In the genomic region with DNA sequence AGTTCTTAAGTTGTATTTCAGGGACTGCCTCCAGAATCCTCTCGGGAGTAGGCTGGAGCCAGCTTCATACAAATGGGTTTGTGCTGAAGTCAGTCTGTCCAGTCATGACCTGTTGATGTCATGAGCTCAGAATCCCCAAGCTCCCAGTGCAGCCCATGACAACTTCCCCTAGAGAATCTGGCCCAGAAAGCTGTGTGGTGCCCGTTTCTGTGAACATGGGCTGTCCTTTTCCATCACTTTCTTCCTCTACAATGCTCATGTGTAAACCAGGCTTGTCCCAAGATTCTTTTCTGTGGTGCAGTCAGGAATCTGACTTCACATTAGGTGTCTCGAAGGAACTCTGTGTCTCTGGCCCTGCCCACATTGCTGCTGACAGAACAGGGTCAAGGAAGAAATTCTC, we compare ENCODE assay signal across 9 mouse cellular contexts. TPM values are rescaled to one million over a fixed set of nuclear protein-coding genes. Genes with fewer than 3 reads are reported as not detected.
DNase-seq lines count a peak whose midpoint lies in the region; ATAC-seq lines count a peak whose summit lies in the region.
"Had no signal": no experiment of that assay in that cellular context is flagged by ENCODE, and none has a peak within 500 bp of the region (broad histone marks: within the 10 kb centered on the region; RNA-seq: fewer than 3 reads in every experiment).

No protein-coding gene starts in this region.

- no peak overlapping the region for H3K4me3 ChIP-seq in brown adipose tissue, adult 24 weeks (ENCODE audit: insufficient read depth, low read depth, low read length)
- no peak overlapping the region for H3K4me3 ChIP-seq in heart, embryonic 16.5 days (ENCODE audit: low read length)
- H3K4me3 ChIP-seq in lung, embryonic 16.5 days (ENCODE audit: low read length): no peak overlapping the region

- WGBS in heart, embryonic 16.5 days: 45% methylated on average over 3 of the region's 3 CpGs
- 31% methylated on average over 3 of the region's 3 CpGs for WGBS in lung, embryonic 16.5 days

- H3K9me3 ChIP-seq in heart, embryonic 16.5 days (replicated peaks; ENCODE audit: control insufficient read depth, low read length): no peaks in the 10 kb centered on the region
- H3K9me3 ChIP-seq in lung, embryonic 16.5 days (ENCODE audit: control insufficient read depth, low read length): no peaks in the 10 kb centered on the region

- no peak overlapping the region for H3K9ac ChIP-seq in heart, embryonic 16.5 days (ENCODE audit: low read length)
- no peak overlapping the region for H3K9ac ChIP-seq in lung, embryonic 16.5 days (ENCODE audit: low read length)

- peak; percentile 8 for DNase-seq in embryo, embryonic 11 days
- DNase-seq in embryo, embryonic 9.5 days (ENCODE audit: extremely low spot score): no peak
- no peak for DNase-seq in liver
- no peak for DNase-seq in spleen, adult 12 weeks (ENCODE audit: low spot score)
- DNase-seq in MN1 (ENCODE audit: low spot score): no peak
- DNase-seq: thymus, adult 2 months had no signal

- ATAC-seq in heart, embryonic 16.5 days (replicated peaks; ENCODE audit: extremely low read depth, insufficient read depth, low FRiP score): no peak
- no peak for ATAC-seq in lung, embryonic 16.5 days (ENCODE audit: low read depth)

- no peaks in the 10 kb centered on the region for H3K27me3 ChIP-seq in heart, embryonic 16.5 days (ENCODE audit: control insufficient read depth, insufficient read depth, low read length)
- H3K27me3 ChIP-seq in lung, embryonic 16.5 days (ENCODE audit: control insufficient read depth, insufficient read depth, low read depth, low read length): no peaks in the 10 kb centered on the region

- peak overlapping the region; percentile 79 for H3K27ac ChIP-seq in brown adipose tissue, adult 24 weeks (replicated peaks; ENCODE audit: low read depth, low read length)
- H3K27ac ChIP-seq in heart, embryonic 16.5 days (ENCODE audit: low read length): 0 out of 2 replicates have a peak overlapping the region, but pooled peaks have one; percentile 41
- peak overlapping the region; percentile 56 for H3K27ac ChIP-seq in lung, embryonic 16.5 days (ENCODE audit: low read length)

- no peak overlapping the region for H3K4me2 ChIP-seq in heart, embryonic 16.5 days (ENCODE audit: low read depth, low read length)
- H3K4me2 ChIP-seq in lung, embryonic 16.5 days (ENCODE audit: low read depth, low read length): no peak overlapping the region

- peaks cover 27% of the 10 kb centered on the region for H3K4me1 ChIP-seq in brown adipose tissue, adult 24 weeks (ENCODE audit: control insufficient read depth, insufficient read depth, insufficient read length, low read length)
- peaks cover 17% of the 10 kb centered on the region for H3K4me1 ChIP-seq in heart, embryonic 16.5 days (ENCODE audit: control insufficient read depth, insufficient read depth, low read length)
- peaks cover 17% of the 10 kb centered on the region for H3K4me1 ChIP-seq in lung, embryonic 16.5 days (replicated peaks; ENCODE audit: control insufficient read depth, insufficient read depth, low read length)

- H3K36me3 ChIP-seq in heart, embryonic 16.5 days (ENCODE audit: control insufficient read depth, insufficient read depth): no peaks in the 10 kb centered on the region
- no peaks in the 10 kb centered on the region for H3K36me3 ChIP-seq in lung, embryonic 16.5 days (ENCODE audit: control insufficient read depth, insufficient read depth, low read length)

RNA-seq across cellular contexts. Expression of a gene that starts 10.0 kb away (rescaled TPM):
- 23.1 and 24.9 TPM in 2 replicates for polyA plus RNA-seq in brown adipose tissue, adult 24 weeks (2012; ENCODE audit: insufficient read depth, insufficient read length, missing spikeins)
- 54.2 and 56.2 TPM in 2 replicates for polyA plus RNA-seq in heart, embryonic 16.5 days (2015; fragmentation: Nextera tagmentation; extraction: Ambion mirVana)
- 95.7 and 124 TPM in 2 replicates for polyA plus RNA-seq in lung, embryonic 16.5 days (2015; fragmentation: Nextera tagmentation; extraction: Ambion mirVana)
